Mouse (Mus musculus) G1E (cell line): Measurements from ENCODE around the gene Ctsk.

ENCODE experiments used
- CTCF ChIP-seq: IDR thresholded peaks from 2 replicates; pipeline ENCODE4 v1.5.1; 2012; ENCODE audit warnings: low read depth, low read length, inconsistent platforms, mixed read lengths
- GATA1 ChIP-seq: IDR thresholded peaks from 2 replicates; pipeline ENCODE4 v1.6.1; 2012; ENCODE audit warnings: borderline replicate concordance, low read length, inconsistent platforms, mixed read lengths
- GATA2 ChIP-seq: IDR thresholded peaks from 2 replicates; pipeline ENCODE4 v1.6.1; 2012; ENCODE audit warnings: low read depth, low read length, inconsistent platforms, borderline replicate concordance
- TAL1 ChIP-seq: conservative IDR thresholded peaks from 2 replicates; pipeline ENCODE4 v1.6.1; 2012; ENCODE audit warnings: low read depth, low read length, inconsistent platforms, mixed read lengths

DNA sequence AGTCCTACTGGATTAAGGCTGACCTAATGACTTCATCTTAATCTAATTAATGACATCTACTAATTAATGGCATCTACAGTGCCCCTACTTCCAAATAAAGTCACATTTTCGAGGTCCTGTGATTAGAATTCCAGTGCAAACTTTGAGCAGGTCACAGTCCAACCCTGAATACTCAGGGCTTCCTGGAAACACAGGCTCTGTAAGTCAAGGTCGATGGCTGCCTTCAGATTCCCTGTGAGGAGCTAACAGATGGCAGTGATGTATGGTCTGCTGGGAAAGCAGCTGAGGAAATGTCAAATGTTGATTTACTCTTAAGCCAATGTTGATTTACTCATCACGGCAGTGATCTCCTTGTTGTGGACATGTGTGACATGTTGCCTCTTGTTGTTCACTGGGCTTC, 54.9 kb downstream of the Ctsk start:
- TF ChIP-seq CTCF (no peak), GATA1 (no peak), TAL1 (no peak), GATA2 (no peak)
